Mouse (Mus musculus) heart, postnatal 36 days (tissue): Measurements from ENCODE around the gene Tmem245. TPM values are rescaled to one million over a fixed set of nuclear protein-coding genes. Genes with fewer than 3 reads are reported as not detected.

Experiments used
- DNase-seq, 2 experiments: peaks; one replicate each; pipeline ENCODE4 v3.0.0; 2021 to 2022
- intact Hi-C: fragments of 180-260 bp; cut with DNase I; formaldehyde crosslinking; loops from one replicate; pipeline ENCODE4 v1.15.1; 2025
- microRNA-seq, 2 experiments: library from miRNA; unstranded; fragments of <30 nt; microRNA quantifications; one replicate each; pipeline ENCODE4 v1.2.0; 2021; ENCODE audit warnings: borderline number of aligned reads in 2 of 2
- total RNA-seq, 2 experiments: library from RNA; stranded (reverse); gene quantifications; 2 replicates each; pipeline ENCODE4 v1.2.3; 2021

The Tmem245 gene
- total RNA-seq, 2 experiments from 2014 or later = 66.0 to 79.2 TPM

- intact Hi-C loops = no loop called here
- DNase-seq = no peak
Measured at GRCm38 (mm10) chr4:56824231-56824630, 123.0 kb downstream of the Tmem245 start.

GRCm38 (mm10) chr4:56820017-56820550 is 127.2 kb downstream of the Tmem245 start:
- intact Hi-C loops = no loop called here
- no peak for DNase-seq

Small RNA genes within 50 kb of the gene (microRNA-seq; reads per million reads assigned to microRNA genes)
- 57.1 to 72.6 reads per million in 2 experiments for gene Mir32

Other genes starting within 250 kb of the Tmem245 start
- gene Gm26657, start 207.4 kb downstream of the Tmem245 start, total RNA-seq = not detected
- gene Actl7b, start 206.0 kb downstream of the Tmem245 start, total RNA-seq = not detected
- gene Actl7a, start 204.0 kb downstream of the Tmem245 start, total RNA-seq = not detected
- gene Elp1, start 145.1 kb downstream of the Tmem245 start, total RNA-seq = 10 to 100 TPM; 16.2 to 19.3 TPM
- gene Fam206a, start 145.1 kb downstream of the Tmem245 start, total RNA-seq = 1 to 10 TPM; 2.0 to 2.3 TPM
- gene Ctnnal1, start 82.2 kb downstream of the Tmem245 start, total RNA-seq = 10 to 100 TPM; 22.3 to 32.9 TPM
- under 1 TPM; 0.05 to 0.11 TPM for gene Frrs1l, start 43.0 kb upstream of the Tmem245 start, total RNA-seq
- gene Epb41l4b, start 196.0 kb upstream of the Tmem245 start, total RNA-seq = 1 to 10 TPM; 2.8 to 3.3 TPM